Mouse (Mus musculus): ENCODE measurements around the gene Cacna1a. TPM values are rescaled to one million over a fixed set of nuclear protein-coding genes. Genes with fewer than 3 reads are reported as not detected.
"Not testable (repeated sequence)": the region's sequence is repeated elsewhere in the genome, so short reads cannot be mapped to it uniquely, and the experiment has no call there.

The Cacna1a gene
- polyA plus RNA-seq, 1 experiment from 2014 or later: 13.8 TPM

- no peak for DNase-seq
- H3K27ac ChIP-seq (replicated peaks; ENCODE audit: low read depth, low read length): no peak overlapping the region
- H3K36me3 ChIP-seq (ENCODE audit: control insufficient read depth, insufficient read depth, low read length): no peaks in the 10 kb centered on the region
- H3K27me3 ChIP-seq (ENCODE audit: control insufficient read depth, insufficient read depth, low read length): no peaks in the 10 kb centered on the region
- WGBS: 81% methylated on average over 5 of the region's 5 CpGs
- H3K4me2 ChIP-seq (ENCODE audit: low read length): no peak overlapping the region
- no peak overlapping the region for H3K4me3 ChIP-seq (replicated peaks; ENCODE audit: low read depth, low read length)
- no peaks in the 10 kb centered on the region for H3K9me3 ChIP-seq (ENCODE audit: control insufficient read depth, low read length)
- no peak for ATAC-seq (ENCODE audit: low FRiP score, low TSS enrichment)
- H3K9ac ChIP-seq (replicated peaks; ENCODE audit: low read length): no peak overlapping the region
- no peaks in the 10 kb centered on the region for H3K4me1 ChIP-seq (ENCODE audit: control insufficient read depth, insufficient read depth, low read length)
Measured at GRCm38 (mm10) chr8:84501181-84501580, 112.9 kb downstream of the Cacna1a start.

DNA sequence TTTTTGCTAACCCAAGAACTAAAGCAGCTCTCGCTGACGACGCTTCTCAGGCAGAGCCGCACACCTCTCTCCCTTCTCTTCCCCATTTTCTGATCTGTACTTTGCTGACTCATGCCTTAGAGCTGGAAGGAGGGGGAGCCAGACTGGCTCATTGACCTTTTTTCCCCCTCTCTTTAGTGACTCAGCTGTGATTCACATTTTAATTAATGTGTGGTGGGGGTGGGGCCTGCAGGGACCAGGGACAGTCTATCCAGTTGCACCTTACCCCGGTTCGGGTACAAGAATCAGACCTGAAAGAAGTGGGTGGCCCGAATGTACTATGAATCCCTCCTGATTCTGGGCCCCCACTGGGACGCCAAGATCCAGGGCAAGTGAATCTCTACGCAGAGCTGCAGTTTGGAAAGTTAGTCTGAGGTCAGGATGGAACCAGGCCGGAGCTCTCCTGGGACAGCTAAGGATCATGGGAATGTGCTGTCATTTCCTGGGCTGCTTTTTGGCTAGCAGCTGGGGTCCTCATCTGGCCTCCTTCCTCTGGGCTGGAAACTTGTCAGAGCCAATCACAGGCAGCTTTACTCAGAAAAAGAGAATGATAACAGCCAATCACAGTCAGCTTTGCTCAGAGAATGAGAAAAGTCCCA lies 113.5 kb downstream of the Cacna1a start:
- H3K4me1 ChIP-seq (ENCODE audit: control insufficient read depth, insufficient read depth, low read length): no peaks in the 10 kb centered on the region
- WGBS: 76% methylated on average over 10 of the region's 10 CpGs
- DNase-seq: peak; percentile 36

GRCm38 (mm10) chr8:84502638-84503037 lies 114.4 kb downstream of the Cacna1a start:
- no peaks in the 10 kb centered on the region for H3K9me3 ChIP-seq (ENCODE audit: control insufficient read depth, low read length)

More for the DNA sequence above, 113.5 kb downstream of the Cacna1a start:
- Histone ChIP-seq H3K4me2 (ENCODE audit: low read length) (no peak overlapping the region), H3K36me3 (ENCODE audit: control insufficient read depth, insufficient read depth, low read length) (no peaks in the 10 kb centered on the region), H3K27me3 (ENCODE audit: control insufficient read depth, insufficient read depth, low read length) (no peaks in the 10 kb centered on the region), H3K27ac (replicated peaks; ENCODE audit: low read depth, low read length) (no peak overlapping the region), H3K4me3 (replicated peaks; ENCODE audit: low read depth, low read length) (no peak overlapping the region), H3K9me3 (ENCODE audit: control insufficient read depth, low read length) (no peaks in the 10 kb centered on the region), H3K9ac (replicated peaks; ENCODE audit: low read length) (no peak overlapping the region)
- no peak for ATAC-seq (ENCODE audit: low FRiP score, low TSS enrichment)

DNA sequence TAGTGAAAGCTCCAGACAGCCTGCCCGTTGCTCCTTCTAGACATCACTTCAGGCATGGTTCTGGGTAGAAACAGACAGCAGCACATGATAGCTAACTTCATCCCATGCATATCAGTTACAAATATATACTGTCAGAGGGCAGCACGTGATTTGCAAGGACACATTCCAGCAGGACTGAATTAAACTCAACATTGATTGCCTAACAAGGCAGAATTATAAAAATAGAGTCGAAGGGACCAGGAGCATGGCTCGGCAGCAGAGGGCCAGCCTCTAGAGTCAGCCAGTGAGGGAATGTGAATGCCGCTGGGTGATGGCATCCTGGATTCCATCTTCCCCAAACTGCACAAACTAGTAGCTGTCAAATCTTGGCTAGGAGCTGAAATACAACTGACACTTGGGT lies 119.0 kb downstream of the Cacna1a start:
- Histone ChIP-seq H3K27ac (replicated peaks; ENCODE audit: low read depth, low read length) (no peak overlapping the region), H3K27me3 (ENCODE audit: control insufficient read depth, insufficient read depth, low read length) (no peaks in the 10 kb centered on the region), H3K4me2 (ENCODE audit: low read length) (no peak overlapping the region), H3K9ac (replicated peaks; ENCODE audit: low read length) (no peak overlapping the region), H3K9me3 (ENCODE audit: control insufficient read depth, low read length) (no peaks in the 10 kb centered on the region), H3K4me1 (ENCODE audit: control insufficient read depth, insufficient read depth, low read length) (no peaks in the 10 kb centered on the region), H3K36me3 (ENCODE audit: control insufficient read depth, insufficient read depth, low read length) (no peaks in the 10 kb centered on the region), H3K4me3 (replicated peaks; ENCODE audit: low read depth, low read length) (no peak overlapping the region)
- DNase-seq (no peak), ATAC-seq (ENCODE audit: low FRiP score, low TSS enrichment) (no peak)
- WGBS: 94% methylated on average over 5 of the region's 5 CpGs

More at GRCm38 (mm10) chr8:84502638-84503037, 114.4 kb downstream of the Cacna1a start:
- Histone ChIP-seq H3K4me2 (ENCODE audit: low read length) (no peak overlapping the region), H3K27ac (replicated peaks; ENCODE audit: low read depth, low read length) (no peak overlapping the region), H3K9ac (replicated peaks; ENCODE audit: low read length) (no peak overlapping the region), H3K36me3 (ENCODE audit: control insufficient read depth, insufficient read depth, low read length) (no peaks in the 10 kb centered on the region), H3K27me3 (ENCODE audit: control insufficient read depth, insufficient read depth, low read length) (no peaks in the 10 kb centered on the region), H3K4me1 (ENCODE audit: control insufficient read depth, insufficient read depth, low read length) (no peaks in the 10 kb centered on the region), H3K4me3 (replicated peaks; ENCODE audit: low read depth, low read length) (no peak overlapping the region)
- DNase-seq (no peak), ATAC-seq (ENCODE audit: low FRiP score, low TSS enrichment) (no peak)
- 89% methylated on average over 4 of the region's 4 CpGs for WGBS

DNA sequence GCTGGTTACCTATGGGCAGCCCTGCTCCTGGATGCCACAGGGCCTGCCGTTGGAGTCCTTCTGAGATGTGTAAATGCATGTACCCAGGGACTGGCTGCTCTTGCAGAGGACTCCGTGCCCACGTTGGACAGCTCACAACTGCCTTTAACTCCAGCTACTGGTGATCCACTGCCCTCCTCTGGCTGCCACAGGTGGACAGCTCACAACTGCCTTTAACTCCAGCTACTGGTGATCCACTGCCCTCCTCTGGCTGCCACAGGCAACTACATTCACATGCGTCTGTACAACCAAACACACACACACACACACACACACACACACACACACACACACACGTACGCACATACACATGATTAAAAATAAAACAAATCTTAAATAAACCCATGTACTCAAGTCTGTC lies 121.5 kb downstream of the Cacna1a start:
- not testable (repeated sequence) for H3K9me3 ChIP-seq (ENCODE audit: control insufficient read depth, low read length); H3K4me3 ChIP-seq (replicated peaks; ENCODE audit: low read depth, low read length); H3K27ac ChIP-seq (replicated peaks; ENCODE audit: low read depth, low read length); H3K4me1 ChIP-seq (ENCODE audit: control insufficient read depth, insufficient read depth, low read length); DNase-seq; H3K36me3 ChIP-seq (ENCODE audit: control insufficient read depth, insufficient read depth, low read length); H3K27me3 ChIP-seq (ENCODE audit: control insufficient read depth, insufficient read depth, low read length); ATAC-seq (ENCODE audit: low FRiP score, low TSS enrichment); H3K9ac ChIP-seq (replicated peaks; ENCODE audit: low read length); H3K4me2 ChIP-seq (ENCODE audit: low read length)
- 87% methylated on average over 6 of the region's 6 CpGs for WGBS

- H3K4me2 ChIP-seq (ENCODE audit: low read length): no peak overlapping the region
- no peaks in the 10 kb centered on the region for H3K9me3 ChIP-seq (ENCODE audit: control insufficient read depth, low read length)
- no peak overlapping the region for H3K27ac ChIP-seq (replicated peaks; ENCODE audit: low read depth, low read length)
- no peak overlapping the region for H3K4me3 ChIP-seq (replicated peaks; ENCODE audit: low read depth, low read length)
- DNase-seq (no peak), ATAC-seq (ENCODE audit: low FRiP score, low TSS enrichment) (no peak)
- H3K36me3 ChIP-seq (ENCODE audit: control insufficient read depth, insufficient read depth, low read length): 0 out of 2 replicates have a peak, but pooled peaks cover 5% of the 10 kb centered on the region
- 91% methylated on average over 13 of the region's 13 CpGs for WGBS
- H3K27me3 ChIP-seq (ENCODE audit: control insufficient read depth, insufficient read depth, low read length): no peaks in the 10 kb centered on the region
- no peaks in the 10 kb centered on the region for H3K4me1 ChIP-seq (ENCODE audit: control insufficient read depth, insufficient read depth, low read length)
- no peak overlapping the region for H3K9ac ChIP-seq (replicated peaks; ENCODE audit: low read length)
Measured at GRCm38 (mm10) chr8:84511621-84512020, 123.4 kb downstream of the Cacna1a start.

- H3K4me1 ChIP-seq (ENCODE audit: control insufficient read depth, insufficient read depth, low read length): no peaks in the 10 kb centered on the region
- H3K4me3 ChIP-seq (replicated peaks; ENCODE audit: low read depth, low read length): no peak overlapping the region
- no peak overlapping the region for H3K27ac ChIP-seq (replicated peaks; ENCODE audit: low read depth, low read length)
- H3K27me3 ChIP-seq (ENCODE audit: control insufficient read depth, insufficient read depth, low read length): no peaks in the 10 kb centered on the region
- H3K4me2 ChIP-seq (ENCODE audit: low read length): no peak overlapping the region
- H3K36me3 ChIP-seq (ENCODE audit: control insufficient read depth, insufficient read depth, low read length): peaks cover 10% of the 10 kb centered on the region
- no peak; the same call in 1 of the 2 replicates for ATAC-seq (ENCODE audit: low FRiP score, low TSS enrichment)
- DNase-seq: peak; percentile 49
- H3K9me3 ChIP-seq (ENCODE audit: control insufficient read depth, low read length): no peaks in the 10 kb centered on the region
- H3K9ac ChIP-seq (replicated peaks; ENCODE audit: low read length): no peak overlapping the region
- WGBS: 16% methylated on average over 2 of the region's 2 CpGs
Measured at GRCm38 (mm10) chr8:84513765-84514164, 125.5 kb downstream of the Cacna1a start.

DNA sequence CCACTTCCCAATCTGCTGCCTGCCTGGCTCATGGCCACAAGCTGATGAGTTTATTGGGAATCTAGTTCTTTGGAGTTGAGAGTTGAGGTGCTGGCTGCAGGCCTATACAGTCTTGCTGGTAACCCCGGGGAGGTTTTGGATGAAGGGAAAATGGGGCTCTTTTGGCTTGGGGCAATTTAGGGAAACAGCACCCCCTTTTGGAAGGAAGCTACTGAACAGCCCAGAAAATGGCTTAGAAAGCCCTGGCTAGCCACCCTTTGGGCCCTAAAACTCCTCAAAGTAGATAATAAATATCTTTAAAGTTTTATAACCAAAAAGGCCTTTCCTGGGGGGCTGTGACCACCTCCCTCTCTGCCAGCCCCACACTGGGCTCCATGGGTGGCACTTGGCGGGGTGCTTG lies 129.9 kb downstream of the Cacna1a start:
- Histone ChIP-seq H3K27me3 (ENCODE audit: control insufficient read depth, insufficient read depth, low read length) (no peaks in the 10 kb centered on the region), H3K4me1 (ENCODE audit: control insufficient read depth, insufficient read depth, low read length) (no peaks in the 10 kb centered on the region), H3K4me2 (ENCODE audit: low read length) (no peak overlapping the region), H3K9me3 (ENCODE audit: control insufficient read depth, low read length) (no peaks in the 10 kb centered on the region), H3K36me3 (ENCODE audit: control insufficient read depth, insufficient read depth, low read length) (peaks cover 22% of the 10 kb centered on the region), H3K4me3 (replicated peaks; ENCODE audit: low read depth, low read length) (no peak overlapping the region), H3K9ac (replicated peaks; ENCODE audit: low read length) (no peak overlapping the region), H3K27ac (replicated peaks; ENCODE audit: low read depth, low read length) (no peak overlapping the region)
- ATAC-seq (ENCODE audit: low FRiP score, low TSS enrichment): no peak
- 77% methylated on average over 2 of the region's 2 CpGs for WGBS
- DNase-seq: no peak

DNA sequence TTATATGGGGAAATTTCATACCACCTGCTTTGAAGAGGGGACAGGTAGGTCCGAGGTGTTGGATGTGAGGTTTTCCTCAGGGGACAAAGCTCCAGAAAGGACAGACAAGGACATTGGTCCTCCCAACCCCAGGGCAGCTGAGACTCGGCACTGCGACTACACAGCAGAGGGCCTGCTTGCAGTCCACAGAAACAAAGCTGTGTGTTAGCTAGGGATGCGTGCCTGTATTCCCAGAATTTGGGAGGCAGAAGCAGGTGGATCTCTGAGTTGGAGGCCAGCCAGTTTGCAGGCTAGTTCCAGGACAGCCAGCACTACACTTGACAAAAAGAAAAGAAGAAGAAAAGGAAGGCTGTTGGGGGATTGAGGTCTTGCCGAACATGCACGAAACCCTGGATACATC lies 130.5 kb downstream of the Cacna1a start:
- peaks cover 27% of the 10 kb centered on the region for H3K36me3 ChIP-seq (ENCODE audit: control insufficient read depth, insufficient read depth, low read length)
- no peaks in the 10 kb centered on the region for H3K4me1 ChIP-seq (ENCODE audit: control insufficient read depth, insufficient read depth, low read length)
- H3K27me3 ChIP-seq (ENCODE audit: control insufficient read depth, insufficient read depth, low read length): no peaks in the 10 kb centered on the region
- no peak overlapping the region for H3K4me2 ChIP-seq (ENCODE audit: low read length)
- no peak for DNase-seq
- no peak for ATAC-seq (ENCODE audit: low FRiP score, low TSS enrichment)
- no peaks in the 10 kb centered on the region for H3K9me3 ChIP-seq (ENCODE audit: control insufficient read depth, low read length)
- no peak overlapping the region for H3K4me3 ChIP-seq (replicated peaks; ENCODE audit: low read depth, low read length)
- no peak overlapping the region for H3K9ac ChIP-seq (replicated peaks; ENCODE audit: low read length)
- H3K27ac ChIP-seq (replicated peaks; ENCODE audit: low read depth, low read length): no peak overlapping the region
- WGBS: 94% methylated on average over 6 of the region's 6 CpGs

Measured in midbrain, embryonic 14.5 days (tissue).